Mouse (Mus musculus) megakaryocyte, embryonic 14.5 days (primary cell): ENCODE measurements at regions not wholly inside any gene's neighbourhood (a gene's known extent, or its start where the extent isn't known, plus 50 kb on each side); places are given as distances from the start of the nearest gene placed in this dataset.

Source experiments
- H3K27me3 ChIP-seq: replicated peaks from 2 replicates; pipeline ENCODE3; 2012; ENCODE audit warnings: inconsistent platforms
- H3K36me3 ChIP-seq: replicated peaks from 2 replicates; pipeline ENCODE3; 2012; ENCODE audit warnings: low read length, inconsistent platforms, mixed read lengths
- H3K4me1 ChIP-seq: 2 replicates; pipeline ENCODE4 v1.6.1; 2012; ENCODE audit warnings: inconsistent platforms
- H3K4me3 ChIP-seq: replicated peaks from 2 replicates; pipeline ENCODE3; 2012; ENCODE audit warnings: moderate library complexity, mild to moderate bottlenecking, inconsistent platforms
- H3K9me3 ChIP-seq: 2 replicates; pipeline ENCODE4 v1.6.1; 2012; ENCODE audit warnings: inconsistent platforms
- FLI1 ChIP-seq: IDR thresholded peaks from 2 replicates; pipeline ENCODE4 v1.6.1; 2012; ENCODE audit warnings: low read length, inconsistent platforms, mixed read lengths
- GATA1 ChIP-seq: IDR thresholded peaks from 3 replicates; pipeline ENCODE4 v1.6.1; 2012; ENCODE audit warnings: mixed read lengths, low read length, inconsistent platforms, borderline replicate concordance

DNA sequence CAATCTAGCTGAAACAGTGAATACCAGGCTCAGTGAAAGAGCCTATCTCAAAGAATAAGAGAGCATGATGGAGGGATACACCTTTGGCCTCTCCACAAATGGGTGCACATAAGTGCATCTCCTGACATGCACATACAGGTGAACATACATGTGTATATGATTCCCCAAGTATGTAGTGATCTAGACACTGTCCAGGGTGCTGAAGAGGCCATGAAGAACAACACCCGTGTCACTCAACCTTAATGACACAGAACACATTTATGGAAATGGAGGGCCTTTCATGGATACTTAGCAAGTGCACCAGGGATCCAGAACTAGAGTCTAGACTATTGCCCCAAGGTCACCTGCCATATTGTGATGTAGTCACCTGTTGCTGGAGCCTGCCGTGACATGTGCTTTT lies 56.9 kb downstream of the Spata19 start:
- Histone ChIP-seq H3K27me3 (no peaks in the 10 kb centered on the region), H3K9me3 (0 out of 2 replicates have a peak, but pooled peaks cover 3% of the 10 kb centered on the region)
- TF ChIP-seq GATA1 (no peak), FLI1 (no peak)

DNA sequence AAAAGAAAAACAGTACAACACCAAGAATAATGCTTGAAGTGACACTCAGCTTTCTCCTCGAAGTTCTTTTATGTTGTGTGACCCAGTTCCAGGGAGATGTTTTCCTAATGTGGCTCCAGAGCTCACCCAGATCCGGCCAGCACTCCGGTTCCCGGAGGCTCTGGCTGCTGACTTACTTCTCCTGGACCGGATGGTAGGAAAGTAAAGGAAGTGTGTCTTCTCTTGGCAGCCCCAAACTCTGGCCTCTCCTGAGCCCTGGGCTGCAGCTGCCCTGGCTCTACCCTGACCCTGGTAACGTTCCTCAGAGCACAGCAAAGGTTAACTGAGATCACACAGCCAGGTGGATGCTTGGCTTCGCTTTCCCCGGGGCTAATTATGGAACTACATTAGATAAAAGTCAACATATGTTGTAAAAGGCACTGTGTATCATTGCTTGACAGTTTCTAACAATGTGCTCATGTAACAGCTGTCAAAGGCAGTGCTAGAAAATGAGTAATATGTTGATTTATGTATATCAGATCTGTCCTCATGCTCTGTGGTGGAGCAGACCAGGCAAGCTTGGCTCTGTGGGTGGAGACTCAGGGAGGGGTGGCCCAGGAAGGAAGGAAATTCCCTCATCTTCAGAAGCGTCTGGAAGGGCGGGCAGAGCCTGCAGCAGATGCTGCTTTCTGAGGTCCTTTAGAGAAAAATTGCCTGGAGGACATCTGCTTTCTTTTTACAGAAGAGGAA lies 57.5 kb downstream of the Spata19 start:
- TF ChIP-seq FLI1 (no peak), GATA1 (no peak)
- Histone ChIP-seq H3K4me1 (peaks cover 5% of the 10 kb centered on the region; the same call in 1 of the 2 replicates), H3K36me3 (no peaks in the 10 kb centered on the region), H3K4me3 (no peak overlapping the region), H3K9me3 (0 out of 2 replicates have a peak, but pooled peaks cover 3% of the 10 kb centered on the region), H3K27me3 (no peaks in the 10 kb centered on the region)

More for the DNA sequence above, 56.9 kb downstream of the Spata19 start:
- no peaks in the 10 kb centered on the region for H3K36me3 ChIP-seq
- H3K4me1 ChIP-seq, result peaks cover 5% of the 10 kb centered on the region; the same call in 1 of the 2 replicates
- no peak overlapping the region for H3K4me3 ChIP-seq

- peaks cover 3% of the 10 kb centered on the region; the same call in 1 of the 2 replicates for H3K9me3 ChIP-seq
- TF ChIP-seq FLI1, result no peak
- no peak for TF ChIP-seq GATA1
- H3K27me3 ChIP-seq, result peaks cover 2% of the 10 kb centered on the region
- H3K36me3 ChIP-seq, result no peaks in the 10 kb centered on the region
- H3K4me1 ChIP-seq, result peaks cover 11% of the 10 kb centered on the region
- no peak overlapping the region for H3K4me3 ChIP-seq
These were observed 61.9 kb downstream of the Spata19 start for GRCm38 (mm10) chr9:27458335-27459040.

DNA sequence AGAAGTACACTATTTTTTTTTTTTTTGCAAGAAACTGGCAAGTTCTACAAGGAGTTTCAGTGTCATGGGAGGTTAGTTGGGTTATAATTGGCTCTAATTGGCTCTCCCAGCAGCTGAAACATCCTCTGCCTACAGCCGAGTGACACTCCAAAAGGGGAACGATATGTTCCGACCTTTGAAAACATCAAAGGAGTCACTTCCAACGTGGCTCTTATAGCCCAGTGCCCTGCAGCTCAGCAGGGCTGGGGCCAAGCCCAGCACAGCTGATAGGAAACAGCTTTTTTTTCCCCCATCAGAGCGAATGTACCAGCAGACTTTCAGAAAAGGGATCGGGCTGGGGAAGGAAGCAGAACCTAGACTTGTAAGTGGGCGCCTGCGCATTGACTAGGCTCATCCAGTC lies 64.4 kb downstream of the Spata19 start:
- Histone ChIP-seq H3K27me3 (peaks cover 2% of the 10 kb centered on the region), H3K9me3 (peaks cover 3% of the 10 kb centered on the region; the same call in 1 of the 2 replicates), H3K36me3 (no peaks in the 10 kb centered on the region), H3K4me1 (peaks cover 7% of the 10 kb centered on the region; the same call in 1 of the 2 replicates), H3K4me3 (peak overlapping the region; percentile 33)
- TF ChIP-seq FLI1, result no peak
- no peak for TF ChIP-seq GATA1

DNA sequence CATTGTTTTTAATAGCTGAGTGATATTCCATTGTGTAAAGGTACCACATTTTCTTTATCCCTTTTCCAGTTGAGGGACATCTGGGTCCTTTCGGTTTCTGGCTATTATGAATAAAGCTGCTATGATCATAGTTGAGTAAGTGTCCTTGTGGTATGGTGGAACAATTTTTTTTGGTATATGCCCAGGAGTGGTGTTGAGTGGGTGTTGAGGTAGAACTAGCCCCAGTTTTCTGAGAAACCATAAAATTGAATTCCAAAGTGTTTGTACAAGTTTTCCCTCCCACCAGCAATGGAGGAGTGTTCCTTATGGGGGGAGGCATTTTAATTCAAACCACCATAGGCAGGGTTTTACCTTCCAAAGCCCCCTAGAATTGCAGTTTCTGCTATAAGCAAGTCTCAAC lies 67.4 kb downstream of the Spata19 start:
- H3K9me3 ChIP-seq, result peaks cover 3% of the 10 kb centered on the region; the same call in 1 of the 2 replicates
- H3K4me3 ChIP-seq, result no peak overlapping the region
- H3K4me1 ChIP-seq, result peaks cover 7% of the 10 kb centered on the region; the same call in 1 of the 2 replicates
- TF ChIP-seq GATA1, result no peak
- TF ChIP-seq FLI1, result no peak
- H3K36me3 ChIP-seq, result no peaks in the 10 kb centered on the region
- peaks cover 2% of the 10 kb centered on the region for H3K27me3 ChIP-seq

GRCm38 (mm10) chr9:27475468-27475867 lies 78.9 kb downstream of the Spata19 start:
- peaks cover 18% of the 10 kb centered on the region for H3K9me3 ChIP-seq
- H3K4me3 ChIP-seq, result no peak overlapping the region
- H3K27me3 ChIP-seq, result peaks cover 1% of the 10 kb centered on the region
- no peaks in the 10 kb centered on the region for H3K36me3 ChIP-seq
- TF ChIP-seq FLI1 (no peak), GATA1 (no peak)
- H3K4me1 ChIP-seq, result peaks cover 4% of the 10 kb centered on the region; the same call in 1 of the 2 replicates

GRCm38 (mm10) chr9:27476636-27477035 lies 80.0 kb downstream of the Spata19 start:
- Histone ChIP-seq H3K4me1 (peaks cover 4% of the 10 kb centered on the region; the same call in 1 of the 2 replicates), H3K4me3 (no peak overlapping the region), H3K27me3 (peaks cover 1% of the 10 kb centered on the region), H3K9me3 (peaks cover 18% of the 10 kb centered on the region), H3K36me3 (no peaks in the 10 kb centered on the region)
- TF ChIP-seq FLI1 (no peak), GATA1 (no peak)

DNA sequence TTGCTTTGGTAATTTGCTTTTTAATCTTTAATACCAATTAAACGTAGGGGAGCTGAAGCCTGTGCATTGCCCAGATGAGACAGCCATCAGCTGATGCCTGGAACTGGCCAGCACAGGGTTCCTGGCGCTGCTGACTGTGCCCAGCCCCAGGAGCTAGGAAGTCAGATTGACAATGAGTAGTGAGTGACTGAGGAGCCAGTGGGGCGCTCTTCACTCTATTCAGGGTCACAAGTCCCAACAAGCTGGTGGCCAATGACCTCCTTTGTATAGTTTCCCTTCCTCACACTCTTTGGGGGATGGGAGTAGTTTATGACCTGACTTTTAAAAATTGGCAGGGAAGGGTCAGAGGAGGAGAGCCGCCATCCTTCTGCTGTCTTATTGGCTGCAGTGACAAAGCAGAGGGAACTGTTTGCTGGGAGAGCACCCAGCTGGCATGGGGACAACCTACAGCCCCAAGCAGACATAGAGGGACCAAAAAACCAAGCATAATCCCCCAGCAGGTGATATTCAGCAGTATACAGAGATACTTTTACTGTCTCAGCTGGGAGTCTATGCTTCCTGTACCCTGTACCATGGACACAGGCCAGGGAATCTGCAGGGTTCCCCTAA lies 80.6 kb downstream of the Spata19 start:
- TF ChIP-seq GATA1 (no peak), FLI1 (no peak)
- H3K36me3 ChIP-seq, result no peaks in the 10 kb centered on the region
- H3K4me3 ChIP-seq, result no peak overlapping the region
- peaks cover 4% of the 10 kb centered on the region; the same call in 1 of the 2 replicates for H3K4me1 ChIP-seq
- H3K27me3 ChIP-seq, result no peaks in the 10 kb centered on the region
- H3K9me3 ChIP-seq, result peaks cover 18% of the 10 kb centered on the region

DNA sequence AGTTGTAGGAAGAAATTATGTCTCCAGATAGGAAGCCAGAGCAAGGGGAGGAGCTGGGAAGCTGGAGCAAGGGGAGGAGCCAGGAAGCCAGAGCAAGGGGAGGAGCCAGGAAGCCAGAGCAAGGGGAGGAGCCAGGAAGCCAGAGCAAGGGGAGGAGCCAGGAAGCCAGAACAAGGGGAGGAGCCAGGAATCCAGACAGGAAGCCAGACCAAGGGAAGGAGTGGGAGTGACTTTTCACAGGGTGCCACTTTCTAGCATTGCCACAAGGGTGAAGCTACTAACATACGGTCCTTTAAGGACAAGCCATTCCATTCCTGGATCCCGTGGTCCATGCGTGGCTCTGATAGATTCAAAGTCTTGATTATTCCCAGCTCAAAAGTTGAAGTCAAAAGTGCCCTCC lies 81.7 kb downstream of the Spata19 start:
- TF ChIP-seq GATA1, result no peak
- Histone ChIP-seq H3K4me1 (peaks cover 4% of the 10 kb centered on the region; the same call in 1 of the 2 replicates), H3K4me3 (no peak overlapping the region), H3K9me3 (peaks cover 18% of the 10 kb centered on the region), H3K36me3 (no peaks in the 10 kb centered on the region), H3K27me3 (no peaks in the 10 kb centered on the region)
